Mouse (Mus musculus): ENCODE measurements around the gene Gcgr. TPM values are rescaled to one million over a fixed set of nuclear protein-coding genes. Genes with fewer than 3 reads are reported as not detected.

Gene Gcgr
- polyA plus RNA-seq, 1 experiment = 0.07 TPM

DNA sequence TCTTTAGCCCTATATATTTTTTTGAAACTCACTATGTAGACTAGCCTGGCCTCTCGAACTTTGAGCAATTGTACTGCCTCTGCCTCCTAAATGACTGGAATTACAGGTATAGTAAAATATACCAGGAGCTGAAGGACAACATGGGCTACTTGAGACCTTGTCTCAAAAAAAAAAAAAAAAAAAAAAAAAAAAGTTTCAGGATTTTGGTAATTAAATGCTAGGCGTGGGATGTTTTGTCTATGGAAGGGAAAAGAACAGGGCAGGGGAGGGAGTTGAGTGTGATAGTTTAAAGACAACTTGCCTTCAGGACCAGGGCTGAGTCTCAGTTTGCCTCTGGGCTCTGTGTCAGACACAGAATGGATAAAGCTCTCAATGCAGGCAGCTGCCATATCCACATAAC lies 44.5 kb downstream of the Gcgr start:
- no peaks in the 10 kb centered on the region for H3K27me3 ChIP-seq (ENCODE audit: control insufficient read depth, insufficient read depth, low read length)
- H3K27ac ChIP-seq (ENCODE audit: control insufficient read depth, insufficient read depth, low read depth, low read length) = no peak overlapping the region
- no peak overlapping the region for H3K4me3 ChIP-seq (ENCODE audit: control insufficient read depth, low read depth, low read length)
- H3K4me1 ChIP-seq (ENCODE audit: control insufficient read depth, insufficient read depth, low read length) = peaks cover 18% of the 10 kb centered on the region
- no peak for TF ChIP-seq CTCF (IDR thresholded peaks at IDR 0.05; ENCODE audit: control insufficient read depth, insufficient read depth, insufficient replicate concordance, low read depth, low read length)
- peaks cover 3% of the 10 kb centered on the region; the same call in 1 of the 2 replicates for H3K36me3 ChIP-seq (ENCODE audit: control insufficient read depth, insufficient read depth, low read length)

DNA sequence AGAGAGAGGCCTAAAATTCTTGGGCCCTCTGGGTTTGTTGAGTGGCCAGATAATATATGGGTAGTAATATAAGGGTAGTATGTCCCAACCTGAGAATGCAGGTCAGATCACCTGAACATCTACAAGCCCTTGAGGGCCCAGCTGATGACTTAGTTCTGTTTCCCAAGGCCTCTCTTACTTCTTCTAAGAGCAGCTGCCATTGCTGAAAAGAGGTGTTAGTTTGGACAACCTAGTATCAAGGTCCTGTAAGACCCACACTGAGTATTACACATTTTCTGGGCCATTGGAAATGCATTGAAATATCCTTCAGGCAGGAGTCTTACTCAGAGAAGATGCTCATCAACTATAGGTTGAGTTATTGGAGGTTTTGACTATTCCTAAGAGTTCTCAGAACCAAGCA lies 45.4 kb downstream of the Gcgr start:
- no peak overlapping the region for H3K27ac ChIP-seq (ENCODE audit: control insufficient read depth, insufficient read depth, low read depth, low read length)
- peaks cover 27% of the 10 kb centered on the region for H3K4me1 ChIP-seq (ENCODE audit: control insufficient read depth, insufficient read depth, low read length)
- TF ChIP-seq CTCF (IDR thresholded peaks at IDR 0.05; ENCODE audit: control insufficient read depth, insufficient read depth, insufficient replicate concordance, low read depth, low read length) (no peak), POLR2A (IDR thresholded peaks at IDR 0.05; ENCODE audit: control insufficient read depth, low read depth, low read length) (no peak)
- no peak overlapping the region for H3K4me3 ChIP-seq (ENCODE audit: control insufficient read depth, low read depth, low read length)
- no peaks in the 10 kb centered on the region for H3K27me3 ChIP-seq (ENCODE audit: control insufficient read depth, insufficient read depth, low read length)
- H3K36me3 ChIP-seq (ENCODE audit: control insufficient read depth, insufficient read depth, low read length) = peaks cover 3% of the 10 kb centered on the region; the same call in 1 of the 2 replicates

DNA sequence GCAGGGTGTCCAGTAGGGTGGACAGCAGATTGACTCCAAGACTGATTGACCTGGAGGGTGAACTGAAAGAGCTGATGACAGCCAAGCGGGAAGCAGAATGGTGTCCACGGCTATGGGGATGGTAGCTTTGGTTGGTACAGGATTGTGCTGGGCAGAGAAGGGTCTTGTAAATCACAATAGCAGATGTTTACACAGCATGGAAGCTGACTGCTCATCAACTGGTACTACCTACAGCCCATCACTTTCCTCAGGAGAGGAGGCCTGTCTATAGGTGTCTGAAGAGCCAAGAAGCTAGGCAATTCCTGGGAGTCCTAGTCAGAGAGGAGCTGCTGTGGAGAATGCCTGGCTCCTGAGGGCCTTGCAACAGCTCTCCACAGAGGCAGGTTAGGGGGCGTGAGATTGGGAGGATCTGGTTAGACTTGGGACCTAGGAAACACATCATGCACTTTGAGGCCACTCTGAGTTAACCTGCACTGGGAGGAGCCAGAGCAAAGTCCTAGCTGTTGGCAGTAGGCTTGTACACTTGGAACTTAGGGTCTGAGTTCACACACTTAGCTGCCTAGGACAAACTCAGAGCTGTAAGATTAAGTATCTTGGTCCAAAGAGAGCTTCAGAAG lies 46.0 kb downstream of the Gcgr start:
- TF ChIP-seq POLR2A (IDR thresholded peaks at IDR 0.05; ENCODE audit: control insufficient read depth, low read depth, low read length) (no peak), CTCF (IDR thresholded peaks at IDR 0.05; ENCODE audit: control insufficient read depth, insufficient read depth, insufficient replicate concordance, low read depth, low read length) (no peak)
- Histone ChIP-seq H3K36me3 (ENCODE audit: control insufficient read depth, insufficient read depth, low read length) (peaks cover 3% of the 10 kb centered on the region; the same call in 1 of the 2 replicates), H3K27me3 (ENCODE audit: control insufficient read depth, insufficient read depth, low read length) (no peaks in the 10 kb centered on the region), H3K4me1 (ENCODE audit: control insufficient read depth, insufficient read depth, low read length) (peaks cover 27% of the 10 kb centered on the region), H3K4me3 (ENCODE audit: control insufficient read depth, low read depth, low read length) (no peak overlapping the region), H3K27ac (ENCODE audit: control insufficient read depth, insufficient read depth, low read depth, low read length) (no peak overlapping the region)

DNA sequence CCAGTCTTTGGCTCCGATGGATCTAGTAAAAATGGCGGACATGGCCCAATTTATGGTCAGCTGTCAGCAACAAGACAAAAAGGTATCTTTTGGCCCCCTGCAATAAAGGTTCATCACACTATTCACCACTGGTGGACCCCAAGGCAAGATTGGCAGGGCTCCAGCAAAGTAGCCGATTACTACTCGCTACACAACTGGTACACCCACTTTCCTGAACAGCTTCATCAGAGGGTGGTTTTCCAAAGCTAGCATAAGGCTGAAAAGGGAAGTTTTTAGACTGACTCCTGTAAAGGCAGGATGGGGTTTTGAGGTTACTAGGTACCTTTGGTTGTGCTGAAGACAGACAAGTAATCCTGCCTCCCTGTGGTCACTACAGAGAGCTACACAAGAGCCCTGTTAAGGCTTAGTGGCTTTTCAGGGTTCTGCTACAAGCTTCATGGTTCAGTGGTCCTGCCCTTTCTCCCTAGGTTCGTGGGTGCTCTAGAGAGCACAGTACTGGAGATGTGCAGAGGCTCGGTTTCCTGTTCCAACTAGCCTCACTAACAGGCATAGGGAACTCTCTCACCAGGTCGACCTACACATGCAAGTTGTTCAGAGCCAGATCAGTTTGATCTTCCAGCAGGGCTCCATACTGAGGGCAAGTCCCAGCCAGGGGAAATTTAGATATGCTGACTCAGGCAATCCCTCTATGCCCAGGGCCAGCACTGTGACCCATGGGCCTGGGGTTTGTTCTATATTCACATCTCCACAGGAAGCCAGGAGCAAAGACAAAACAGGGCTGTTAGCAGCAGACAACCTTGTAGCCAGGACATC lies 46.9 kb downstream of the Gcgr start:
- H3K4me1 ChIP-seq (ENCODE audit: control insufficient read depth, insufficient read depth, low read length) = peaks cover 22% of the 10 kb centered on the region
- no peak for TF ChIP-seq CTCF (IDR thresholded peaks at IDR 0.05; ENCODE audit: control insufficient read depth, insufficient read depth, insufficient replicate concordance, low read depth, low read length)
- TF ChIP-seq POLR2A (IDR thresholded peaks at IDR 0.05; ENCODE audit: control insufficient read depth, low read depth, low read length) = no peak
- H3K36me3 ChIP-seq (ENCODE audit: control insufficient read depth, insufficient read depth, low read length) = peaks cover 3% of the 10 kb centered on the region; the same call in 1 of the 2 replicates
- H3K4me3 ChIP-seq (ENCODE audit: control insufficient read depth, low read depth, low read length) = no peak overlapping the region
- H3K27ac ChIP-seq (ENCODE audit: control insufficient read depth, insufficient read depth, low read depth, low read length) = no peak overlapping the region
- no peaks in the 10 kb centered on the region for H3K27me3 ChIP-seq (ENCODE audit: control insufficient read depth, insufficient read depth, low read length)

DNA sequence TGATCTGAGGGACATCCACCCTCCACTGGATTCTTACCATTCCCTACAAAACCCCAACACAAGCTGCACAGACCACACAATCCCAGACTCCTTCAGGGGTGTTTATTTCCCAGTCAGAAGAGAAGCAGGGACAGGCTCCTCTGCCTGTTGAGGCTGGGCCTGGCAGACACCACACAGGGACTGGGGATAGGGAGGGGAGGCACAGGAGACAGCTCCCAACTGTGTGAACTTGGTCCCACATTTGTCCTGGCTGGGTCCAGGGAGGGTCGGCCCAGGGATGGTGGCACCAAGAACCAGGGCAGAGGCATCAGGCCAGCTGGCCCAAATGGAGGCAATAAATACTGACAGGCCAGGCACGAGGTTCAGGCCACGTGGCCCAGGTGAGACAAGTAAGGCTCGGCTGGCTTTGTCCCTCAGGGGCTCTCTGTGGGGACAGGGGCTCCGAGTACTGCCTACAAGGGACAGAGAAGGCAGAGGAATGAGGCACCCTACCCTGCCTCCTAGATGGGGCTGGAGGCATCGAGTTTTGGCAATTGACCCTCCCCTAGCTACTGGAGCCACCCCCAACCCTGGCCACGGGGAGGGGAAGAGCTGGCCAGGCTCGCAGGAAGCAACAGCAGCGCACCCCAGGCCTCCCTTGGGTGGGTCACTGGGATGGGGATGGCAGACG lies 47.7 kb downstream of the Gcgr start:
- H3K4me1 ChIP-seq (ENCODE audit: control insufficient read depth, insufficient read depth, low read length) = peaks cover 22% of the 10 kb centered on the region
- no peaks in the 10 kb centered on the region for H3K27me3 ChIP-seq (ENCODE audit: control insufficient read depth, insufficient read depth, low read length)
- no peak overlapping the region for H3K4me3 ChIP-seq (ENCODE audit: control insufficient read depth, low read depth, low read length)
- H3K36me3 ChIP-seq (ENCODE audit: control insufficient read depth, insufficient read depth, low read length) = peaks cover 3% of the 10 kb centered on the region; the same call in 1 of the 2 replicates
- no peak overlapping the region for H3K27ac ChIP-seq (ENCODE audit: control insufficient read depth, insufficient read depth, low read depth, low read length)
- no peak for TF ChIP-seq POLR2A (IDR thresholded peaks at IDR 0.05; ENCODE audit: control insufficient read depth, low read depth, low read length)
- TF ChIP-seq CTCF (IDR thresholded peaks at IDR 0.05; ENCODE audit: control insufficient read depth, insufficient read depth, insufficient replicate concordance, low read depth, low read length) = no peak

DNA sequence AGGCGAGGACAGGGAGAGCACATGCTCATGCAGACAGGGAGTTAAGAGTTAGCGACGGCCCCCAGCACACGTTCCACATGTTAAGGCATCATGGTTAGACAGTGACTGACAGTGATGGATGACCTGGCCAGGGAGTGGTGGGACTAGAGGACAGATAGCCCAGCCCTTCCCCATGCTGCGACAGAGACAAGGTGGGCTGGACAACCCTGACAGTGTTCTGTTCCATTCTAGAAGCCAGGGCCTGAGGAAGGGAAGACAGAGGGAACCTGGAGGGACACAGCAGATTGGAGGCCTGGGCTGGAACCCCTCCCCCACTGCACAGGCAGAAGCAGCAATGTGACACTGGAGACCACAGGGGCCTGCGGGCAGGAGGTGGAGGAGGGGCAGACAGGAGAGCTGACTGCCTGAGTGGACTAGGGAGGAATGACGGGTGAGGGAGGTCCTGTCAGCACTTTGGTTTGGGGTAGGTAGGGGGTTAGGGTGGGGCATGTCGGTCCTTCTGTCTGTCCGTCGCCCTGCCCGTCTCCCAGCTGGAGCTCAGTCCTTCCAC lies 48.3 kb downstream of the Gcgr start:
- TF ChIP-seq CTCF (IDR thresholded peaks at IDR 0.05; ENCODE audit: control insufficient read depth, insufficient read depth, insufficient replicate concordance, low read depth, low read length) (no peak), POLR2A (IDR thresholded peaks at IDR 0.05; ENCODE audit: control insufficient read depth, low read depth, low read length) (no peak)
- no peak overlapping the region for H3K4me3 ChIP-seq (ENCODE audit: control insufficient read depth, low read depth, low read length)

More for the DNA sequence above, 48.3 kb downstream of the Gcgr start:
- Histone ChIP-seq H3K36me3 (ENCODE audit: control insufficient read depth, insufficient read depth, low read length) (peaks cover 3% of the 10 kb centered on the region; the same call in 1 of the 2 replicates), H3K27ac (ENCODE audit: control insufficient read depth, insufficient read depth, low read depth, low read length) (no peak overlapping the region), H3K4me1 (ENCODE audit: control insufficient read depth, insufficient read depth, low read length) (peaks cover 21% of the 10 kb centered on the region), H3K27me3 (ENCODE audit: control insufficient read depth, insufficient read depth, low read length) (no peaks in the 10 kb centered on the region)
